Mouse (Mus musculus): ENCODE measurements around the gene Klk4.
A peak's percentile ranks its signal among the peaks of the same experiment; 100 is the strongest.

DNA sequence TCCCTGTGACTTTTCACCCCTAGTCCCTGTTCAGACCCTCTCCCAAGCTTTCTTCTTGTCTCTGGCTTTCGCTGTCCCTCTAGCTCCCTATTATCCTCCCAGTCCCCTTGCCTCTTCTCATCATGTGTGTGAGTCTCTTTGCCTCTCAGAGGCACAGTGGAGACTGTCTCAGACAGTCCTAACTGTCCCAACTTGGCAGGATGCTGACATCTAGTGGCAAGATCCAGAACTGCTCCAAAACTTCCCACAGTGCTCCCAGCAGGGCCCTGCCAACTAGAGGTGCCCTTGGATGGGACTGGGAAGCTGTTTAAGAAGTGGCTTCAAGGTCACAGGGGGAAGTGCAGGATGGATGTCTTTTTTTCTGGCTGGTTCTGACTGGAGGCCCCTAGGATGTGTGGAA, 13.9 kb downstream of the Klk4 start:
- TF ChIP-seq CTCF (IDR thresholded peaks at IDR 0.05; ENCODE audit: extremely low read depth, insufficient read depth, low read length): peak; percentile 94
- no peak for TF ChIP-seq POLR2A (IDR thresholded peaks at IDR 0.05; ENCODE audit: extremely low read depth, insufficient read depth, low read length)
